Mouse (Mus musculus): Measurements from ENCODE around the gene Nfasc. TPM values are rescaled to one million over a fixed set of nuclear protein-coding genes. Genes with fewer than 3 reads are reported as not detected.

Gene Nfasc
- polyA plus RNA-seq, 1 experiment, result not detected

DNA sequence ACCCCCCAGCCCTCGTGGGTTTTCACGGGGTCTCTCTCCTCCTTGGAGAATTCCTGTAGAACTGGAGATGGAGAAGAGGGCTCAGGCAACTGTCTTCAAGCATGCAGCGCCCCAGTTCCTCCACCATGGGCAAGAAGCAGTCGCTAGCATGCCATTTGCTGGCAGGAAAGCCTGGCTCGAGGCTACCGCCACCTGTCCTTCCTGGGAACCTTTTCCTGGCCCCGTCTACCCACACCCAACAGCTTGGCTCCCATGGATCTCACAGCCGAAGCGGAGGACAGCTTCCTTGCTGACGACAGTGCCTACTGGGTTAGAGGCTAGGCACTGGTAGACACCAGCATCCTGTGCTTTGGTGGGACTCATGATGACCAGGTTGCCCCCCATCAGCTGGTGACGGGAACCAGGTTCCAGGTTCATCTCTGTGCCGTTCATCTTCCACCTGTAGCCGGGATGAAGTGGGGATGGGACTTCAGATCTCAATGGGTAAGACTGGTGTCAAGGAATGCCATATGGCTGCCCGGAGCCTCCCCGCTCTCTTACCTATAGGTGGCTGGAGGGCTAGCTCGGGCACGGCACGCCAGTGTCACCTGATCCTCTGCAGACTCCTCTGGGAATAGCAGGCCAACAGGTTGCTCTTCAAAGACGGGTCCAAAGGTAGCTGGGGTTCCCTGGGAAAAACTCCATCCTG lies 212.8 kb downstream of the Nfasc start:
- no peak for TF ChIP-seq GATA1 (IDR thresholded peaks at IDR 0.05; ENCODE audit: low read length)

DNA sequence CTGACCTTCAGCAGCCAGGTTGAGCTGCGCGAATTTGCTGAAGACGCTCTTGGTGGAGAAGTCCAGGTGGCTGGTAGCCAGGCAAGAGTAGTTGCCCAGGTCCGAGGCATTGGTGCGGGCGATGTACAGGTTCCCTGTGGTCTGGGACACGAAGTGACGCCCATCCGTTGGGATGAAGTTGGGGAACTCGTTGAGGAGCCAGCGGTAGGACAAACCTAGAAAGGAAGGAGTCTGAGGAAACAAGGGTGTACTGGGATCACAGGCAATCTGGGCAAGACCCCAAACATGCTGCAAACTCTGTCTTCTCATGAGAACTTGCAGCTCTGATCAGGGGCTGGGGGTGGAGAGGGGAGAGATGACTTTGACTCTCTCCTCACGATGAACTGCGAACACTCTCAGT lies 213.5 kb downstream of the Nfasc start:
- no peak for TF ChIP-seq GATA1 (IDR thresholded peaks at IDR 0.05; ENCODE audit: low read length)

DNA sequence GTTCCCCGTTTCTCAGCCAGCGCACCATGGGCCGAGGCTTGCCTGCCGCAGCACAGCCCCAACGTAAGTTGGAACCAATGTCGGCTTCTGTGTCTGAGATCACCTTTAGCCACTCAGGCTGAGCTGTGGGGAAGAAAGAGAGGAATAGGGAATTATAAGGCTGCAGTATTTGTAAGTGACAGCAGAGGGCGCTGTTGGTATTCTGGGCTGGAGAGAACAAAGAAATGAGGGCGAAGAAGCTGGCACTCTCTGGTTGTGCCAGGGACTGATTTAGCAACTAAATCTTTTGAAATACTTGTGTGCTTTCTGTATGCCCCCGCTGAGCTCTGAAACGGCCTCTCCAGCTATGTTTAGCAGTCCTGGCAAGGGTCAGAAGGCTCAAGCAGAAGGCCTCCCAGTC lies 215.8 kb downstream of the Nfasc start:
- TF ChIP-seq GATA1 (IDR thresholded peaks at IDR 0.05; ENCODE audit: low read length), result no peak

DNA sequence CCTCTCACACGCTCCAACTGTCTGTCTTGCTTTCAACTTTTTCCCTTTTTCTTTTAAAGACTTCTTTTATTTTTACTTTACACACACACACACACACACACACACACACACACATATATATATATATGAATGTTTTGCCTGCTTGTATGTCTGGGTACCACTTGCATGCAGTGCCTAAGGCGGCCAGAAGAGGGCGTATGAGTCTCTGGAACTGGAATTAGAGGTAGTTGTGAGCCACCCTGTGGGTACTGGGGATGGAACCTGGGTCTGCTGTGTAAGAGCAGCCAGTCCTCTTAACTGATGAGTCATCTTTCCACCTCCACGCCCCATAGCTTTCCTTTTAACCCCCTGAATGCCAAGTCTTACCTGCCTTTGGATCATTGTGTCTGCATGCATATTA lies 217.7 kb downstream of the Nfasc start:
- TF ChIP-seq GATA1 (IDR thresholded peaks at IDR 0.05; ENCODE audit: low read length), result no peak

GRCm38 (mm10) chr1:132523048-132523447 lies 218.5 kb downstream of the Nfasc start:
- no peak for TF ChIP-seq GATA1 (IDR thresholded peaks at IDR 0.05; ENCODE audit: low read length)

DNA sequence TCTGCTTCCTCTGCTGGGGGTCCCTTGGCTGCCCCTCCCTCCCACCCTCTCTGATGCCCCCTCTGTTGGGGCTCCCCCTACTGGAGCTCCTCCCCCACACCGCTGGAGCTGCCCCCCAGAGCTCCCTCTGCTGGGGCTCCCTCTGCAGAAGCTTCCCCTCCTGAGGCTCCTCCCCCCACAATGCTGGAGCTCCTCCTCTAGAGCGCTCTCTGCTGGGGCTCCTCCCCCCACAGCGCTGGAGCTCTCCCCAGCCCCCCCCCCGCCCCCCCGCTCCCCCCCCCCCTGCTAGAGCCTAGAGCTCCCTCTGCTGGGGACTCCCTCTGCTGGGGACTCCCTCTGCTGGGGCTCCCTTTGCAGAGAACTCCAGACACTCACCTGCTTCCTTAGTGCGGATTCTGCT lies 220.8 kb downstream of the Nfasc start:
- TF ChIP-seq GATA1 (IDR thresholded peaks at IDR 0.05; ENCODE audit: low read length), result no peak

GRCm38 (mm10) chr1:132519734-132520133 lies 221.9 kb downstream of the Nfasc start:
- no peak for TF ChIP-seq GATA1 (IDR thresholded peaks at IDR 0.05; ENCODE audit: low read length)

- no peak for TF ChIP-seq GATA1 (IDR thresholded peaks at IDR 0.05; ENCODE audit: low read length)
Observed at GRCm38 (mm10) chr1:132518621-132519020, 223.0 kb downstream of the Nfasc start.

GRCm38 (mm10) chr1:132516776-132517175 lies 224.8 kb downstream of the Nfasc start:
- no peak for TF ChIP-seq GATA1 (IDR thresholded peaks at IDR 0.05; ENCODE audit: low read length)

- TF ChIP-seq GATA1 (IDR thresholded peaks at IDR 0.05; ENCODE audit: low read length), result no peak
Observed at GRCm38 (mm10) chr1:132515339-132515738, 226.3 kb downstream of the Nfasc start.

Other genes starting within 250 kb of the Nfasc start
- gene Tmem81, start 235.6 kb downstream of the Nfasc start, polyA plus RNA-seq (2012), result 0.54 and 0.69 TPM in 2 replicates
- not detected in 2 replicates for gene Cntn2, start 198.5 kb downstream of the Nfasc start, polyA plus RNA-seq (2012)
- not detected in 2 replicates for gene Lrrn2, start 138.5 kb upstream of the Nfasc start, polyA plus RNA-seq (2012)